Mouse (Mus musculus): Measurements from ENCODE around the gene Akap13. TPM values are rescaled to one million over a fixed set of nuclear protein-coding genes. Genes with fewer than 3 reads are reported as not detected.

Akap13 gene
- polyA plus RNA-seq, 1 experiment from 2014 or later: 48.5 TPM

- H3K27me3 ChIP-seq: no peaks in the 10 kb centered on the region
- ATAC-seq (ENCODE audit: insufficient number of reproducible peaks, insufficient read depth, low FRiP score, low TSS enrichment): no peak
- H3K27ac ChIP-seq: no peak overlapping the region
- 0 out of 2 replicates have a peak, but pooled peaks cover 3% of the 10 kb centered on the region for H3K36me3 ChIP-seq
- H3K9ac ChIP-seq: no peak overlapping the region
- WGBS: 83% methylated on average over 6 of the region's 6 CpGs
- no peak overlapping the region for H3K4me3 ChIP-seq
- no peak overlapping the region for H3K4me2 ChIP-seq (replicated peaks)
- no peaks in the 10 kb centered on the region for H3K9me3 ChIP-seq
- peaks cover 5% of the 10 kb centered on the region; the same call in 1 of the 2 replicates for H3K4me1 ChIP-seq
Observed at GRCm38 (mm10) chr7:75550791-75551336, 95.5 kb downstream of the Akap13 start.

- Histone ChIP-seq H3K4me2 (replicated peaks) (no peak overlapping the region), H3K9ac (no peak overlapping the region), H3K36me3 (no peaks in the 10 kb centered on the region), H3K4me1 (peaks cover 10% of the 10 kb centered on the region), H3K9me3 (no peaks in the 10 kb centered on the region), H3K27ac (no peak overlapping the region), H3K27me3 (no peaks in the 10 kb centered on the region), H3K4me3 (no peak overlapping the region)
- 66% methylated on average over 8 of the region's 8 CpGs for WGBS
- no peak for ATAC-seq (ENCODE audit: insufficient number of reproducible peaks, insufficient read depth, low FRiP score, low TSS enrichment)
Observed at GRCm38 (mm10) chr7:75553002-75553666, 97.8 kb downstream of the Akap13 start.

- H3K9ac ChIP-seq: no peak overlapping the region
- no peaks in the 10 kb centered on the region for H3K9me3 ChIP-seq
- no peaks in the 10 kb centered on the region for H3K27me3 ChIP-seq
- no peak for ATAC-seq (ENCODE audit: insufficient number of reproducible peaks, insufficient read depth, low FRiP score, low TSS enrichment)
- no peak overlapping the region for H3K27ac ChIP-seq
- peaks cover 16% of the 10 kb centered on the region for H3K4me1 ChIP-seq
- H3K4me2 ChIP-seq (replicated peaks): no peak overlapping the region
- H3K4me3 ChIP-seq: no peak overlapping the region
- no peaks in the 10 kb centered on the region for H3K36me3 ChIP-seq
Observed at GRCm38 (mm10) chr7:75553667-75554045, 98.3 kb downstream of the Akap13 start.

- no peak for ATAC-seq (ENCODE audit: insufficient number of reproducible peaks, insufficient read depth, low FRiP score, low TSS enrichment)
- no peak overlapping the region for H3K27ac ChIP-seq
- no peaks in the 10 kb centered on the region for H3K36me3 ChIP-seq
- no peaks in the 10 kb centered on the region for H3K9me3 ChIP-seq
- H3K27me3 ChIP-seq: no peaks in the 10 kb centered on the region
- no peak overlapping the region for H3K4me2 ChIP-seq (replicated peaks)
- peaks cover 20% of the 10 kb centered on the region for H3K4me1 ChIP-seq
- H3K9ac ChIP-seq: no peak overlapping the region
- no peak overlapping the region for H3K4me3 ChIP-seq
Observed at GRCm38 (mm10) chr7:75554065-75554464, 98.7 kb downstream of the Akap13 start.

- no peak overlapping the region for H3K9ac ChIP-seq
- ATAC-seq (ENCODE audit: insufficient number of reproducible peaks, insufficient read depth, low FRiP score, low TSS enrichment): no peak
Observed at GRCm38 (mm10) chr7:75555940-75556339, 100.6 kb downstream of the Akap13 start.

GRCm38 (mm10) chr7:75558225-75558624, 102.9 kb downstream of the Akap13 start:
- 0 out of 2 replicates have a peak, but pooled peaks have one; percentile 25 for ATAC-seq (ENCODE audit: insufficient number of reproducible peaks, insufficient read depth, low FRiP score, low TSS enrichment)
- H3K36me3 ChIP-seq: no peaks in the 10 kb centered on the region
- no peak overlapping the region for H3K9ac ChIP-seq
- H3K4me2 ChIP-seq (replicated peaks): no peak overlapping the region
- H3K27ac ChIP-seq: 0 out of 2 replicates have a peak overlapping the region, but pooled peaks have one; percentile 37
- WGBS: 68% methylated on average over 1 of the region's 1 CpGs
- H3K27me3 ChIP-seq: no peaks in the 10 kb centered on the region
- no peaks in the 10 kb centered on the region for H3K9me3 ChIP-seq
- no peak overlapping the region for H3K4me3 ChIP-seq
- peaks cover 27% of the 10 kb centered on the region for H3K4me1 ChIP-seq

More at GRCm38 (mm10) chr7:75555940-75556339, 100.6 kb downstream of the Akap13 start:
- no peak overlapping the region for H3K4me3 ChIP-seq
- WGBS: 59% methylated on average over 6 of the region's 6 CpGs
- H3K27ac ChIP-seq: no peak overlapping the region
- no peaks in the 10 kb centered on the region for H3K9me3 ChIP-seq
- H3K4me1 ChIP-seq: peaks cover 27% of the 10 kb centered on the region
- no peak overlapping the region for H3K4me2 ChIP-seq (replicated peaks)
- H3K27me3 ChIP-seq: no peaks in the 10 kb centered on the region
- H3K36me3 ChIP-seq: no peaks in the 10 kb centered on the region

GRCm38 (mm10) chr7:75559119-75559518, 103.8 kb downstream of the Akap13 start:
- H3K27ac ChIP-seq: peak overlapping the region; percentile 37; the same call in 1 of the 2 replicates
- H3K4me1 ChIP-seq: peaks cover 27% of the 10 kb centered on the region
- no peak overlapping the region for H3K4me2 ChIP-seq (replicated peaks)
- H3K9me3 ChIP-seq: no peaks in the 10 kb centered on the region
- H3K36me3 ChIP-seq: no peaks in the 10 kb centered on the region
- H3K27me3 ChIP-seq: no peaks in the 10 kb centered on the region
- no peak for ATAC-seq (ENCODE audit: insufficient number of reproducible peaks, insufficient read depth, low FRiP score, low TSS enrichment)
- no peak overlapping the region for H3K9ac ChIP-seq
- 31% methylated on average over 4 of the region's 4 CpGs for WGBS
- H3K4me3 ChIP-seq: no peak overlapping the region

GRCm38 (mm10) chr7:75559915-75560314, 104.6 kb downstream of the Akap13 start:
- no peak overlapping the region for H3K27ac ChIP-seq
- ATAC-seq (ENCODE audit: insufficient number of reproducible peaks, insufficient read depth, low FRiP score, low TSS enrichment): no peak
- no peaks in the 10 kb centered on the region for H3K9me3 ChIP-seq
- H3K36me3 ChIP-seq: no peaks in the 10 kb centered on the region
- H3K4me2 ChIP-seq (replicated peaks): no peak overlapping the region
- H3K4me3 ChIP-seq: no peak overlapping the region
- 76% methylated on average over 4 of the region's 4 CpGs for WGBS
- H3K27me3 ChIP-seq: no peaks in the 10 kb centered on the region
- no peak overlapping the region for H3K9ac ChIP-seq
- peaks cover 27% of the 10 kb centered on the region for H3K4me1 ChIP-seq

- H3K27ac ChIP-seq: no peak overlapping the region
- no peak for ATAC-seq (ENCODE audit: insufficient number of reproducible peaks, insufficient read depth, low FRiP score, low TSS enrichment)
- H3K9me3 ChIP-seq: no peaks in the 10 kb centered on the region
- H3K4me3 ChIP-seq: no peak overlapping the region
- 90% methylated on average over 2 of the region's 2 CpGs for WGBS
- H3K27me3 ChIP-seq: no peaks in the 10 kb centered on the region
- peaks cover 25% of the 10 kb centered on the region for H3K4me1 ChIP-seq
- no peak overlapping the region for H3K9ac ChIP-seq
- H3K36me3 ChIP-seq: no peaks in the 10 kb centered on the region
- no peak overlapping the region for H3K4me2 ChIP-seq (replicated peaks)
Observed at GRCm38 (mm10) chr7:75560566-75560965, 105.2 kb downstream of the Akap13 start.

GRCm38 (mm10) chr7:75561134-75561533, 105.8 kb downstream of the Akap13 start:
- Histone ChIP-seq H3K9ac (no peak overlapping the region), H3K9me3 (no peaks in the 10 kb centered on the region), H3K27me3 (no peaks in the 10 kb centered on the region), H3K36me3 (no peaks in the 10 kb centered on the region), H3K4me1 (peaks cover 23% of the 10 kb centered on the region), H3K4me3 (no peak overlapping the region), H3K27ac (no peak overlapping the region), H3K4me2 (replicated peaks) (no peak overlapping the region)
- WGBS: 90% methylated on average over 1 of the region's 1 CpGs
- ATAC-seq (ENCODE audit: insufficient number of reproducible peaks, insufficient read depth, low FRiP score, low TSS enrichment): no peak

- no peak for ATAC-seq (ENCODE audit: insufficient number of reproducible peaks, insufficient read depth, low FRiP score, low TSS enrichment)
- no peak overlapping the region for H3K4me3 ChIP-seq
- H3K9me3 ChIP-seq: no peaks in the 10 kb centered on the region
- H3K9ac ChIP-seq: no peak overlapping the region
- 0 out of 2 replicates have a peak, but pooled peaks cover 4% of the 10 kb centered on the region for H3K36me3 ChIP-seq
- H3K4me2 ChIP-seq (replicated peaks): no peak overlapping the region
- 88% methylated on average over 4 of the region's 4 CpGs for WGBS
- no peaks in the 10 kb centered on the region for H3K27me3 ChIP-seq
- H3K4me1 ChIP-seq: no peaks in the 10 kb centered on the region
- no peak overlapping the region for H3K27ac ChIP-seq
Observed at GRCm38 (mm10) chr7:75568276-75568675, 112.9 kb downstream of the Akap13 start.

- ATAC-seq (ENCODE audit: insufficient number of reproducible peaks, insufficient read depth, low FRiP score, low TSS enrichment): no peak
- no peak overlapping the region for H3K9ac ChIP-seq
- no peaks in the 10 kb centered on the region for H3K27me3 ChIP-seq
- no peaks in the 10 kb centered on the region for H3K9me3 ChIP-seq
- no peak overlapping the region for H3K4me2 ChIP-seq (replicated peaks)
- no peak overlapping the region for H3K27ac ChIP-seq
- 0 out of 2 replicates have a peak, but pooled peaks cover 4% of the 10 kb centered on the region for H3K36me3 ChIP-seq
- H3K4me1 ChIP-seq: no peaks in the 10 kb centered on the region
- H3K4me3 ChIP-seq: no peak overlapping the region
Observed at GRCm38 (mm10) chr7:75568883-75569282, 113.5 kb downstream of the Akap13 start.

Measured in embryonic facial prominence, embryonic 12.5 days (tissue).